Mouse (Mus musculus) spleen, postnatal 14 days (tissue): ENCODE data around the gene Frmd7.

Experiments
- DNase-seq, 2 experiments: peaks; one replicate each; pipeline ENCODE4 v3.0.0; 2021 to 2022; ENCODE audit warnings: low spot score in 2 of 2

Gene Frmd7

DNA sequence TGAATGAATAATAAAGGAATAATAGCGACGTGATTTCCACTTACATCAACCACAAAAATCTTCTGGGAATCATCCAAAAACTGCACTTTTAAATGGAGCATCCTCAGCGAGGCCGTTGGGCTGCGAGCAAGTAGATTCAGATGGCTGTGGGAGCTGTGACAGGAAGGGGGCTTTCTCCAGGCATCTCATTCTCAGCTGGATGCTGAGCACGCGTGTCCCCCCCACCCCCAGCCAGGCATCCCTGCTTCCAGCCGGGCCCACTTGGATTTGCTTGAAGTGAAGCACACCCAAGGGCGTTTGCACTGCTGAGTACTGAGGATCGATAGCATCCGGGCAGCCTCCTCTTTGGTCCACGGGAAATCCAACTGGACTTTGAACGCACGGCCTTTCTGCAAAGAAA is at the start of gene Frmd7:
Frmd7 (minus strand) TSS at position 101 of the 400 bp plus-strand sequence.
- DNase-seq: no peak

DNA sequence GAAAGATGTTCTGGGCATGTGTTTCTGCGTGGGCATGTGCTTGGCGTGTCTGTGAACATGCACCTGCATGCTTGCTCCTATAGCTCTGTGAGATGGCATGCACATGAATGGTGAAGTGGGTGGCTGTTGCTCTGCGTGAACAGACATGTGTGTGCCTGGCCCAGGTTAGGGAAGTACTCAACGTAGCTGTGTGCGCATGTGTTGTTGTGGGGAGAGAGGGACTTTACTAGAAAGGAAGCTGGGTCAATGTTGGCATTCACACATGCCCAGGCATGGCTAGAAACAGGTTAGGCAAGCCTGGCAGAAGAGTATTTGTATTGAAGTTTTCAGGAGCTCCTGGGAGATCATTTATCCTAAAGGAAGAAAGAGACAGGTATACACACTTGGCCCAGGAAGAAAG is 48.8 kb upstream of the Frmd7 start:
- DNase-seq: no peak

DNA sequence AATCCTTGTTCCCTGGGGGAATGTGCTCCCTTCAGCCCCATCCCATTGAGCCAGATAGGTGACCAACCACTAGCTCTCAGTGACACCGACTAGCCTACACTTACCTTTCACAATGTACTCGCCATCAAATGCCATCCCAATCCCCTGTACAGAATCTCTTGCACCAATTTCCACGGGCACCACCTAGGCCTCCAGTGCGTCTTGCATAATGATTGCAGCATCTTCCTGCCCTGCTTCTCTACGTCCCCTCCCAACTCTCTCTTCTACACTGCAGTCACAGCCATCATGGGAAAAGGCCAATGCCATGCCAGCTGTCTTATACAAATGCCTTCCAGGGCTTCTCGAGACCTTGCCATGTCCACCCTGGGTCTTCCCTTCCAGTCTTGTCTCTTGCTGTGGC is 47.4 kb upstream of the Frmd7 start:
- DNase-seq: no peak

DNA sequence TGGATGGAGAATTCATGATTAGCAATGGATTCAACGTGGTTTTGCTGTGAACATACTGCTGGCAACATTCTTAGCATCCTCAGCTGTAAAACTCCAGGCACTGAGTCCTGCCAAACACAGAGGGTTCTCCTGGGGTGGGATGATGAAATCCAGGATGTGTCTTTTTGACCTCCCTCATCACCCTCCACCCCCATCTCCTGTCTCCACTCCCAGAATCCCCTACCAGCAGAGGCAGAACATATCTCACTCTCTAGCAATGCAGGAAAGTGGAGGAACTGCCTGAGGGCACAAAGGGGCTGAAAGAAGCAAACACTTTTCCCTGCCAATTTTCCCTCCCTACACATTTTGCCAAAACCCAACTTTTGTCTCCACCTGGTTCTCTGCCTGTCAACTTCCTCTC is 46.1 kb upstream of the Frmd7 start:
- no peak for DNase-seq

DNA sequence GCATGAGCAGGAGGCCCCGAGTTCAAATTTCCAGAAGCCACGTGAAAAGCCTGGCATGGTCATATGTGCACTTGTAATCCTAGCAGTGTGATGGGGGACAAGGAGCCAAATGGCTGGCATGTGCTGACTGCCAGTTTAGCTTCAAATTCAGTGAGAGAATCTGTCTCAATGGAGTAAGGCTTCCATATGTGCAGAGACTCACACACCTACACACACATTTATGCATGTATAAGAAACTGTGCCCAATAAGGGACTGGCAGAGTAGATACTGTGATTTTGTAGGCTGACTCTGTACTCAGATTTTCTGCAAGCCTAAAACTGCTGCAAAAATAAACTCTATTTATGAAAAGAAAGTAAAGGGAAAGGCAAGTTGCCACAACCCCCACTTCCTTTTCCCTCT is 35.9 kb upstream of the Frmd7 start:
- no peak for DNase-seq

DNA sequence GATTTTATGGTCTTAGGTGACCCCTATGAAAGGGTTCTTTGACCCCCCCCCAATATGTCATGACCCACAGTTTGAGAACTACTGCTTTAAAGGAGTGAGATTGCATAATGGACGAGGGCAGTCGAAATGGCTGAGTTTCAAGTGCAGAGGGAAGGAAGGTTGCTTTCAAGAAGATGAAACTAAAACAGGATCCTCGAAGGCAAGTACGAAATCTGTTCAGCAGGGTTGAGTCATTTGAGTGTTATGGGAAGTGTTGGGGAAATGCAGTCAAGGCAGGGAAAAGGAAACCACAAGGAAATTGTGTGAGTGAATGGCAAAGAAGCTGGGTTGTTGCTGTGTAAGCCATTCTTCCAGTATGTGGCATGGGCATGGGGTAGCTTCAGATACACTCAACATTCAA is 29.6 kb upstream of the Frmd7 start:
- no peak for DNase-seq

DNA sequence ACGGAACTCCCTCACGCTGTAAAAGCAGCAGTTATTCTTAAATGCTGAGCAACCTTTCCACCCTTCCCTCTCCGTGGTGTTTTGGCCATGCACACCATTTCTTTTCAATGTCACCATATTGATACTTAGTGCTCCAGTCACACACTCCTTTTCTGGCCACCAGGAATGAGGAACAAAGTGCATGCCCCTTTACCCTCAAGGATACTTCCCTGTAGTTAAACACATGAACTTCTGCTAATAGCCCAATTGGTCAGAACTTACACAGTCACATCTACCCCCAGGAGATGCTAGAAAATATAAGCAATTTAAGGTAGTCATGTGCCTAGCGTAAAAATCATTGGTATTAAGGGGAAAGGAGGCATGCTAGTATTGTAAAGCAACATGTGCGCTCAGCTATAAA is 27.4 kb upstream of the Frmd7 start:
- DNase-seq: no peak

DNA sequence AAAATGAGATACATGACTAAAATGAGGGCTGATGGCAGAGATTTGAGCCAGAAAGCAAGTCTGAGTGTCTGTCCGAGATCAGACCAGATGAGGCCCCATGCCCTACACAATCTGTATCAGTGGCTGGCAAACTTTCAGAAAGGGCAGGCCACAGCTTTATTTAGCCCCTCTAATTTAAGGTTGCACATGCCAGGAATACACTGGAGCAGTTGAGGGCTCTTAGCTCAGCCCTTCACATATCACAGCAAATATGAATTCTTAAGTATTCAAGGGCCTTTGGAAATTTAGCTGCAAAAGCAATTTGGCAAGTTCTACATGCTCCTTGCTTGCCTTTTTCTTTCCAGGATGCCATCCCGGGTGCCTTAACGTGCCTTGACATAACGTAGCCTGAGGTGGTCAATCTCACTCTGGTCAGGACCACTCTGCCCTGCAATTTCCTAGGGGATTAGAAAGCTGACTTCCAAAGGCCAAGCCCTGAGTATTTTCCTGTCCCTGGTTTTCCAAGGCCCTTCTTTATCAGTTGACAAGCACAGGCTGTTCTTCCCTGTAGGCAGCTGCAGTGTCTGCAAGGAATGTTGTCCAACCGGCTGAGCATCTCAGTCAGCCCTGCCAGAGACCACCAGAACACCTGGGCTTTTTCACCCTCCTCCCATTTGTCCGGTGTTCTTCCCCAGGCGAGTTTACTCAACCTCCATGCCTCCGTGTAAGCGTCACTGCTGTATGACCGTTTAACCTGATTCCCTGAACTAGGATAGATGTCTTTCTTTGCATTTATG is 25.8 kb upstream of the Frmd7 start:
- no peak for DNase-seq

DNA sequence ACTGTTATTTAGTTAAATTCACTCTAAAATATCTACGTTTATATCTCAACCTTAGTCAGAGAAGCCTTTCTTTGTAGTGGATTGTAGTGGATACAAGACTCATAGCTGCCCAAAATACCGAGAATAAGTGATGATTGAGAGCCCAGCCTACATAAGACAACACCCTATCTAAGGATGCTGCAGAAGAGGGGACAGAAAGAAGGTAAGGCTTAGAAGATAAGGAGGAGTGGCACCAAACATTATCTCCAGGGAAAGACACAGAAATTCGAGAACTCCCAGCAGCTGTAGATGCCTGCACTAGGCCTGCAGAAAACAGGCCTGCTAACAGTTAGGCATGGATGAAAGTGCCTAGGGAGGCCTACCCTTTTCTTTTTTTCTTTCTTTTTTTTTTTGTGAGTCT is 22.6 kb upstream of the Frmd7 start:
- no peak for DNase-seq

DNA sequence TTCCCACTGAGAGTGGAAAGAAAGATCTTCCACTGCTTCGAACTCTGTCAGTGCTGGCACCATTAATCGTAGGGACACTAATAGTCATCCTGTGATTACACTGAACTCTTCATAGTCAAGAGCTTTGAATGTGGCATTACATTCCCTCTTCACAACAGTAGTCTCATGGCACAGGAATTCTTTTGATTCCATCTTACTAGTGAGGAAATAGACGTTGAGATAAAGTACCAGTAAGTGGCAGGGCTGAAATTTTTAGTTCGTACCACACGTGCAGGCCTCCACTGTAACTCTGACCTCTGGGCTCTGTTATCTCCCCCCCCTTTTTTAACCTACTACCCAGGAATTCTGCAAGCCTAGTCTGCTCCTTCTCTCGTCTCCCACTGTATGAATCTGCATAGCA is 20.4 kb upstream of the Frmd7 start:
- DNase-seq: no peak

DNA sequence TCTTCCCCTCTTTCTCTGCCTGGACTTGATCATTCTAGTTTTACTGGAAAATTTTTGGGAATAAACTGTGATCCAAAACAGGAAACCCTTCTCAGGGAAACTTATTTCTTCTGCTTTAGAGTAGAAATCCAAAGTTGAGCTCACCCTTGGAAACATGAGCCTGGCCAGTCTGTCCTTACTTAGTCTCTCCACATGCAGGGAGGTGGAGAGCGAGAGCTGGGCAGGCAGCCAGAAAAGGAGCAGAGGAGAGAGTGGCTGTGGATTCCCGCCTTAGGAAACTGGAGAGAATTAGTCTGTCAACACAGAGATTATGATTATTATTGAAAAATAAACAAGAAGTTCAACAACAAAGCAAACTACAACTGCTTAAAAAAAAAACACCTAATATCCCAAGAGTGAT is 6.1 kb upstream of the Frmd7 start:
- no peak for DNase-seq

DNA sequence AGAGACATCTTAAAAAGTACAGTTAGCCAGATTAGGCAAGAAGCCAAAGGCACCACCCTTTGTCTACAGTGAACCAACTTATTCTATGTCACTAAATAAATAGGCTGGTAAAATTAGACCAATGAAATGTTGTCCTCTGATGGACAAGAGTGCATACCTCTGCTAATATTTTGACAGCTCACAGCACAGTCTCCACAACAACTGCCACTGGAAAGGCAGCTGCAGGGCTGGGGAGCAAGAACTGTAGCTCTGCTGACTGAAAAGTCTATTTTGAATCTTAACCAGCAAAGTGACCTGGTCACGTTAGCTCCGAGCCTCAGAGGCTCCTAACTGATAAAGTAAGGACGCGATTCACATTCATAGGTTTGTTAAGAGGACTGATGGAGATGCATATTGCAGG is 5.6 kb upstream of the Frmd7 start:
- DNase-seq: no peak

DNA sequence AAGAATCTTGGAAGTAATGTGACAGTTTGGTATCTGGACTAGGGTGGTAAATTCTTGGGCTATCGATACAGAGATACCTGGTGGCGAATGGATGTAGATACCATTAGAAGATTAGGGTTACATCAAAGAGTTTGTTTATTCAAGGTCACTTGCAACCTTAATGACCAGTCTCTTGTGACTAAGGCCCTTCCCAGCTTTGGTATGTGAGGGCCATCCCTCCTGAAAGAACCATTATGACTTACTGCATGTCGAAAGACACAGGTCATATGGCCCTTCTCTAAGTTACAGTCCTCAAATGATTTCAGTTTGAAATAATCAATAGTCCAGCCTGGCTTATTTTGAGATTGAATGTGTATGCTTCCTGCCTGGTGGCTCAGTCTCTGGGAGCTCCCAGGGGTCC is 5.4 kb downstream of the Frmd7 start:
- DNase-seq: no peak

DNA sequence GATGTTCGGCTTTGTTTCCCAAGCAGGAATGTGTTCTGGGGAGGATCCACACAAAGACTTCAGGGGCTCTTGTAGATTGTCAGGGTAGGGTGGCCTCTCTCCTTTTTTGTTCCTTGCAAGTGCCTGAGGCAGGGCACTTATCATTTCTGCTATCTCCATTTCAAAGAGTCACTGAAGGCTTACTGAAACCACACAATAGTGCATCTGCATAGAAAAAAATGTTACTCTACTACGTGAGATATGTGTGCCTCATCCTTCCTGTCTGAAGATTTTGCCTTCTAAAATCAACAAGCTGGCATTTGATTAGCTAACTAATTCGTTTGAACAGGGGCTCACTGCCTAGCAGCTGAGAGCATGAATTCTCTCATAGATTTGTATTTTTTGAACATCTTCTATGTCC is 12.2 kb downstream of the Frmd7 start:
- DNase-seq: no peak

DNA sequence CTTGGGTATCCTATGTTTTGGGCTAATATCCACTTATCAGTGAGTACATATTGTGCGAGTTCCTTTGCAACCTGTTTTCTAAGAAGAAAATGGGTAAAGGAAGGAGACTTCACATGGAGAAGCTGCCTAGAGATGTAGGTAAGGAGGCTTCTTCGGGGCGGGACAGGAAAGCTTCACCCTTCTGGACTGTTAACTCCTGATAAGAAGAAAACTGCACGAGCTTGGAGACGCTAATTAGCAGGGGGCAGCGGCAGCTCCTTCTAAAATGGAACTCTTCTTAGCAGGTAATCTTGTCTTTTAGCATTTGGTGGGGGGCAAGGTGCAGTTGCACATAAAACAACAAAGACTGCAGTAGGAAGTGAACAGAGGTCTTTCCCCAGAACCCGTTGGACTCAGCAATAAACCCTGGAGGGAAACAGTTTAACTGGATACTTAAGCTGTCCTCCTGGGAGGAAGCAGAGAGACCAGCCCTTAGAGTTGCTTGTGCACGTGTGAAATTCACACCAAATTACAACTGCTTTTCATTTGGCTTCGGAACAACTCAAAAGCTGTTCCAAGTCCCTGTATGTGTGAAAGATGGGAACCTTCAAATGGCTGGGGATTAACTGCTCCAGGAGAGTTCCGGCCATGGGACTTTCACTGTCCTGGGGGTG is 15.5 kb downstream of the Frmd7 start:
- DNase-seq: no peak

DNA sequence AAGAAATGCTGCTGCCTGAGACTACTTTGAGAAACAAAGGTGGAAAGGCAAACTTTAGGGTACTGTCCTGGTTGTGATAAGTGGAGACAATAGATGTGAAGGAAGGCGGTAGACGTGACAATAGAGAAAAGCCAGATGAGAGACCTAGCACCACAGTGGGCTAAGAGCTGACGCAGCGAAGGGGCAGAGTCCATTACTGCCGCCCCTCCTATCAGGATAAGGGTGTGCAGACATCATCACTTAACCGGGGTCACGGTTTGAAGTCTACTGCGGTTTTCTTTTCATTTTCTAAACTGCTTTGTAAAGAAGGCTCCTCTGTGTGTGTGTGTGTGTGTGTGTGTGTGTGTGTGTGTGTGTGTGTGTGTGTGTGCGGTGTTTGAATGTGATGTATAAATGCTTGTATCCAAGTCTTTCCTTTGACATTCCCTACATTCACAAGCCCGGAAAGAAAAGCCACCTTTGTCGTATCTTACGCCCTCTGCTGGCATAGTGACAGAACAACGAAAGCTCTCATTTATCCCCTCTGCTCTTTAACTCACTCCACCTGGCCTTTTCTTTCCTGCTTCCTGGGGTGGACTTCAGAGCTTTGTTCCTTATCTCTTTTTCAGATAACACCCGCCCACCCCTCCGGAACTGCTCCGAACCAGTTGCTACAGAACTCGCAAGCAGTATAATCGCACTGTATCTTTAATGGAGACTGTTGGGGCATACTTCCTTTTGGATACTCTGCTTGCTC is 17.7 kb downstream of the Frmd7 start:
- no peak for DNase-seq

DNA sequence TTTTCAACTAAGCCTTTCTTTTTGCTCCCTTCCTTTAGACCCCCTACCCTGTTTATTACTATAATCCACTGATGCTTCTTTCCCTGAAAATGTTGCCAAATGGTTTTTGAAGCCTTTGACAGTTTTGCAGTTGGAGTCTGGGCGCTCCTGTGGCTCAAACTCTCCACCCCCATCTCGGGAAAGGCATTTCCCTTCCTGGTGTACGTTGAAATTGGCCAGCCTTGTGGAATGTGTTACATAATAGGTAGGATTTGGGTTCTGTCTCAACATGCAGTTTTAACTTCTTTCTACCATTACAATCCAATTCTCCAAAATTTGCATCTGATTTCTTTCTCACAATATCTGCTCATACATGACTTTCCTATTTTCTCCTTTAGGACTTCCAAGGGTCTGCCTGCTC is 23.8 kb downstream of the Frmd7 start:
- DNase-seq: no peak

DNA sequence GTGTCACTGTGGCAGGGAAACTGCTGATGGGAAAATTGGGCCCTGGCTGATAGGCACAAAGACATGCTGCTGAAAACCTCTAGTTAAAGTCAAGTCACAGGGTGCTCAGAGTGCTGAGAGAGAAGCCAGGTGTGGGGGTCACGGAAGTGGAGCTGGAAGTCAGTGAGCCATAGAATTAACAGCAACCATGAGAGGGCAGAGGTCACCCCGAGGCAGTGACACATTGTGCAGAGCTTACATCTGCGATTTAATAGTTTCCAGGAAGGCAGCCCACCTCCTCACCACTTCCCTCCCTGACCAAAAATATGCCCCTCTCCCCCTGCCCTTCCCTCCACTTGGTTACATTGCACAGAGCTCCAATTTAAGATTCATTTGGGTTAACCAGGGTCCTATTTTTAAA is 25.1 kb downstream of the Frmd7 start:
- DNase-seq: no peak

DNA sequence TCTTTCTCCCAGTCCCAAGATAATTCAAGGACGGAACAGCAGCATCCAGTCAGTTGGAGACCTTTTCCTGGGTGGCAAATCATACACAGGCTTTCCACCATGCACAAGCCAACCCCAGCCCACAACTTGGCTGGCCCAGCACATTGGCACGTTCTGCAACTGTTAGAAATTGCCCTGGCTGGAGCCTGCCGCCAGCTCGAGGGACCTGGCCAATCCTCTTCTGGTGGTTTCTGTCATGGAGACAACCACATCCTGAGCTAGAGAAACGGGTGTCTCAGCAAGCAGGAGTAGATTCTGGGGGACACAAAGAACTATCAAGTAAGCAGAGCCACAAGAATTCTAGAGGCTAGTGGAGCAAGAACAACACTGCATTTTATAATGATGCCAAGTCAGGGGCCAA is 32.6 kb downstream of the Frmd7 start:
- no peak for DNase-seq

DNA sequence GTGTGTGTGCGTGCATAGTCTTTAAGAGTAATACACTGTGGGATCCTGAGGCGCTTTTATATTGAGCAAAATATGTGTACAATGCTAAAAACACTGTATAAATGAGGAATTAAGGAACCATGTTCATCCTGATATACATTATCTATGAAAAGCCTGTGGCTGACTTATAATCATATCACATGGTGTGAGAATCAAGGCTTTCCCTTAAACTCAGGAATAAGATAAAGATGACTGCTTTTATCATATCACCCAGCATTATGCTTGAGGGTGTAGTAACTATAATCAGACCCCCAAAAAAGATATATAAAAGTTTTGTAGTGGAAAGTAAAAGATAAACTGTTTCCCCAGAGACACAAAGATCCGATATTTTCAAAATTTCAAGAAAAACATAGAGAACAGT is 39.0 kb downstream of the Frmd7 start:
- DNase-seq: no peak

DNA sequence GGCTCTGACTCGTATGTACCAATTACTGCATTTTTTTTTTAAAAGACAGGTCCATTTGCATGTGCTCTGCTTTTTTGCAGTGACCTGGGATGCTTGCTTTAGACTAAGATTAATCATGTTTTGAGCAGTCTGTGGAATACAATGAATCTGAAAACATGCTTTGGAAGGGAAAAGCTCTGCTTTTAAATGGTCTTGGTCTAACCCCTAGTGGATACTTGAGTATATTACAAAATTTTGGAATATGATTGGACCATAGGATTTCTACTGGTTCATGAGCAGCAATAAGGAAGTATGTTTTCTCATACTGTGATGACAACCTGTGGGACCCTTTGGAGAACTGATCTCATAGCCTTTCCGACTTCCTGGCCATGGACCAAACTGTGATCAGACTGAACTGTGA is 54.5 kb downstream of the Frmd7 start:
- DNase-seq: no peak

DNA sequence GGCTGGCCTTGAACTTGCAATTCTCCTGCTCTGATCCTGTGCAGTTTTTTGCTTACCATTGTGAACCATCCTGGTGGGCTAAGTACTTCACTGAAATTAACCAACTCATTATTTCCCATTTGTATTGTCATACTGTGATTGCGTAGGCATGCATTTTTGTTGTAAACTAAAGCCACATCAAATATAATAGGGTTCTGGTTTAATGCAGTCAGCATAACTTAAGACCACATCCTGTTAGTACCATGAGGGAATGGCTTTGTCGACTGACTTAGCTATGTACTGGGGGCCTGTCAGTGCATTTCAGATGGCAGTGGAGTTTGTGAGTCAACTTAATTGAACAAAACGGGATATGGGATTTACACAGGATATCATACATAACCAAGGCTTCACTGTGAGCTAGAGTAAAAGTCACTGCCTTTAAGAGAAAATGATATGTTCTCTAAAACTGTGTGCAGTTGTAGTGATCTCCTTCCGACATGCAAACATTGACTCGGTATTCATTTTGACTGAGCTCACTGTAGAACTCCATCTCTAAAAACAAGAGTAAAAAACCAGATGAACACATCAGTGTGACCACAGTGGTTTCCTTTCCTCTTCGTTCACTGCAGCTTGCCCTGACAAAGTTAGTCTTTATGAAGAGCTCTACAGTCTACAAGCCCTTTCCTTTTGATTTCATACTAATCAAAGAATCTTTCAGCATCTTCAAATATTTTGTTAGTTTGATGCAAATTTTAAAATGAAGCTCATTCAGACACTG is 68.1 kb downstream of the Frmd7 start:
- no peak for DNase-seq
